Mouse (Mus musculus) A20 (cell line): ENCODE measurements around the gene Anapc15-ps.

ENCODE experiments used
- DNase-seq: peaks from one replicate; pipeline ENCODE4 v3.0.0-alpha.2; 2011; ENCODE audit warnings: low read depth, low spot score

Anapc15-ps gene

GRCm38 (mm10) chr10:95673351-95673750 lies at the start of gene Anapc15-ps:
Gene Anapc15-ps, minus strand, starts transcription at chr10:95673451.
- DNase-seq: no peak

- DNase-seq: peak; percentile 12
Observed at GRCm38 (mm10) chr10:95722203-95722611, 49.0 kb upstream of the Anapc15-ps start.

- no peak for DNase-seq
Observed at GRCm38 (mm10) chr10:95720181-95720798, 47.0 kb upstream of the Anapc15-ps start.

- DNase-seq: no peak
Observed at GRCm38 (mm10) chr10:95719472-95719871, 46.2 kb upstream of the Anapc15-ps start.

- DNase-seq: no peak
Observed at GRCm38 (mm10) chr10:95718760-95719159, 45.5 kb upstream of the Anapc15-ps start.

- DNase-seq: no peak
Observed at GRCm38 (mm10) chr10:95717106-95717680, 43.9 kb upstream of the Anapc15-ps start.

GRCm38 (mm10) chr10:95715687-95716086 lies 42.4 kb upstream of the Anapc15-ps start:
- no peak for DNase-seq

GRCm38 (mm10) chr10:95712221-95712620 lies 39.0 kb upstream of the Anapc15-ps start:
- DNase-seq: no peak

GRCm38 (mm10) chr10:95709903-95710660 lies 36.8 kb upstream of the Anapc15-ps start:
- DNase-seq: no peak

- no peak for DNase-seq
Observed at GRCm38 (mm10) chr10:95709143-95709880, 36.1 kb upstream of the Anapc15-ps start.

GRCm38 (mm10) chr10:95708001-95708400 lies 34.8 kb upstream of the Anapc15-ps start:
- no peak for DNase-seq

- DNase-seq: no peak
Observed at GRCm38 (mm10) chr10:95706867-95707266, 33.6 kb upstream of the Anapc15-ps start.

- DNase-seq: no peak
Observed at GRCm38 (mm10) chr10:95705747-95706146, 32.5 kb upstream of the Anapc15-ps start.

- DNase-seq: no peak
Observed at GRCm38 (mm10) chr10:95704847-95705246, 31.6 kb upstream of the Anapc15-ps start.

- DNase-seq: no peak
Observed at GRCm38 (mm10) chr10:95703730-95704129, 30.5 kb upstream of the Anapc15-ps start.

GRCm38 (mm10) chr10:95700422-95700821 lies 27.2 kb upstream of the Anapc15-ps start:
- DNase-seq: no peak

- no peak for DNase-seq
Observed at GRCm38 (mm10) chr10:95698920-95699714, 25.9 kb upstream of the Anapc15-ps start.

- DNase-seq: no peak
Observed at GRCm38 (mm10) chr10:95696253-95696641, 23.0 kb upstream of the Anapc15-ps start.

- DNase-seq: no peak
Observed at GRCm38 (mm10) chr10:95695603-95696252, 22.5 kb upstream of the Anapc15-ps start.

GRCm38 (mm10) chr10:95694559-95695251 lies 21.5 kb upstream of the Anapc15-ps start:
- DNase-seq: no peak
